Mouse (Mus musculus): Measurements from ENCODE around the gene Aloxe3. TPM values are rescaled to one million over a fixed set of nuclear protein-coding genes. Genes with fewer than 3 reads are reported as not detected.

The Aloxe3 gene
- total and polyA plus RNA-seq, 2 experiments: 0.09 TPM; not detected in 1

DNA sequence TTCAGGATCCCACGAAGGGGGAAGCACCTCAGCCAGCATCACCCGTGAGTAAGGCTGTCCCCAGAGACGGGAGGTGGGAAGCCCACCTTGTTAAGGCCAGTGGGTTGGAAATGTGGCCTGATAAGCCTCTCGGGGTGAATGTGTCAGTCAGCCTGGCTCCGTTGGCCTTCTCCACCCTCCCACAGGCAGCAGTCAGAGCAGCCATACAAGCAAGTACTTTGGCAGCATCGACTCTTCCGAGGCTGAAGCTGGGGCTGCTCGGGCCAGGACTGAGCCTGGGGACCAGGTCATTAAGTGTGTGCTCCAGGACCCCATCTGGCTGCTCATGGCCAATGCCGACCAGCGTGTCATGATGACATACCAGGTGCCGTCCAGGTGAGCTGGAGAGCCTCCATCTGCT is 18.0 kb upstream of the Aloxe3 start:
- TF ChIP-seq CTCF (IDR thresholded peaks at IDR 0.05; ENCODE audit: low read depth, low read length) (no peak), POLR2A (IDR thresholded peaks at IDR 0.05; ENCODE audit: extremely low read depth, insufficient read depth, low read length) (no peak)
- Histone ChIP-seq H3K9ac (ENCODE audit: low read depth, low read length) (no peak overlapping the region), H3K36me3 (ENCODE audit: control insufficient read depth, insufficient read depth, low read length) (peaks cover 54% of the 10 kb centered on the region), H3K4me3 (ENCODE audit: insufficient read depth, low read depth, low read length) (no peak overlapping the region), H3K79me2 (ENCODE audit: control insufficient read depth, insufficient read depth, low read length) (no peaks in the 10 kb centered on the region), H3K27me3 (ENCODE audit: control insufficient read depth, insufficient read depth, low read length) (no peaks in the 10 kb centered on the region), H3K27ac (replicated peaks; ENCODE audit: insufficient read depth, low read depth, low read length) (no peak overlapping the region), H3K4me1 (ENCODE audit: control insufficient read depth, insufficient read depth, low read length) (no peaks in the 10 kb centered on the region)
- DNase-seq (ENCODE audit: extremely low read depth, low read depth, low spot score): no peak
- 94% methylated on average over 11 of the region's 11 CpGs for WGBS

DNA sequence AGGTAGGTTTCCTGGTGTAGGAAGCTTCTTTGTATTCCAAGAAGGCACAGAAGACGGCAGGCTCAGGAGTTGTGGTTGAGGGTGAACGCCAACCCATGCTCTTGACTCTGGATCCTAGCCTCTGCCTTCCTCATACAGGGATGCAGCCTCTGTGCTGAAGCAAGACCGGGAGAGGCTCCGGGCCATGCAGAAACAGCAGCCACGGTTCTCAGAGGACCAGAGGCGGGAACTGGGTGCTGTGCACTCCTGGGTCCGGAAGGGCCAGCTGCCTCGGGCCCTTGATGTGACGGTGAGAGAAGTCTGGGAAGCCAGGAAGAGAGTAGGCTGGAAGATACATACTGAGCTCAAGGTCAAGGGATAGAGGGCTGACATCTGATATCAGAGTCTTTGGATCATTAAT is 17.5 kb upstream of the Aloxe3 start:
- Histone ChIP-seq H3K4me1 (ENCODE audit: control insufficient read depth, insufficient read depth, low read length) (no peaks in the 10 kb centered on the region), H3K79me2 (ENCODE audit: control insufficient read depth, insufficient read depth, low read length) (no peaks in the 10 kb centered on the region)
- no peak for TF ChIP-seq CTCF (IDR thresholded peaks at IDR 0.05; ENCODE audit: low read depth, low read length)
- TF ChIP-seq POLR2A (IDR thresholded peaks at IDR 0.05; ENCODE audit: extremely low read depth, insufficient read depth, low read length): no peak

DNA sequence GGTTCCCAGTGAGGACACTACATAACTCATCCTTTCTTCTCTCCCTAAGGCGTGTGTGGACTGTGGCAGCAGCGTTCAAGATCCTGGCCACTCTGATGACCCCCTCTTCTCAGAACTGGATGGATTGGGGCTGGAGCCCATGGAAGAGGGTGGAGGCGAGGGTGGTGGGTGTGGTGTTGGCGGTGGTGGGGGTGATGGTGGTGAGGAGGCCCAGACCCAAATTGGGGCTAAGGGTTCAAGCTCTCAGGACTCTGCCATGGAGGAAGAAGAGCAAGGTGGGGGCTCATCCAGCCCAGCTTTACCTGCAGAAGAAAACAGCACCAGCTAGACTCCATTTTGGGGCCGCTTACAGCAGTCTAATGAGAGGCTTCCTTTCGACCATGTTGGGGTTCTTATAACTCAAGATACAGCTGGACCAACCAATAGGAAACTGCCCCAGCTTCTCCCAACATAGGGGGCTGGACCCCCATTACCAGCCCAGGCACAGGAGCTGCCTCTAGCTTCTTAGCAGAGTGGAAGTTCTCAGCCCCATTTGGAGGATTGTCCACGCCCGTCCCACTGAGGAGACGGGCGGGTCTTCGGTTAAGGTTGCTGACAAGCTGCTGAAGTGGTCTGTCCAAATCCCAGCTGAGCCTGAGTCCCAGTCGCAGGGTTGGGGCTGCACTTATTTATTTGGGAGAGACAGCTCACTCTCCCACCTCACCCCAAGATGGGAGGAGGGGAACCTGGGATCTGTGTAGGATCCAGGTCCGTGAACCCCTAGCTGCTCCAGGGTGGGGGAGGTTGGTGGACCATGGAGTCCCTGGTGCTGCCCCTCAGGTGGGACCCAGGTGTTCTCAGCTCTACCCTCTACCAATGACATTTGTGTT is 16.4 kb upstream of the Aloxe3 start:
- Histone ChIP-seq H3K4me1 (ENCODE audit: control insufficient read depth, insufficient read depth, low read length) (peaks cover 4% of the 10 kb centered on the region), H3K27ac (replicated peaks; ENCODE audit: insufficient read depth, low read depth, low read length) (no peak overlapping the region)

More for the DNA sequence above, 17.5 kb upstream of the Aloxe3 start:
- DNase-seq (ENCODE audit: extremely low read depth, low read depth, low spot score): no peak
- no peak overlapping the region for H3K27ac ChIP-seq (replicated peaks; ENCODE audit: insufficient read depth, low read depth, low read length)
- no peak overlapping the region for H3K4me3 ChIP-seq (ENCODE audit: insufficient read depth, low read depth, low read length)
- H3K9ac ChIP-seq (ENCODE audit: low read depth, low read length): no peak overlapping the region
- 92% methylated on average over 9 of the region's 9 CpGs for WGBS
- peaks cover 49% of the 10 kb centered on the region for H3K36me3 ChIP-seq (ENCODE audit: control insufficient read depth, insufficient read depth, low read length)
- no peaks in the 10 kb centered on the region for H3K27me3 ChIP-seq (ENCODE audit: control insufficient read depth, insufficient read depth, low read length)

DNA sequence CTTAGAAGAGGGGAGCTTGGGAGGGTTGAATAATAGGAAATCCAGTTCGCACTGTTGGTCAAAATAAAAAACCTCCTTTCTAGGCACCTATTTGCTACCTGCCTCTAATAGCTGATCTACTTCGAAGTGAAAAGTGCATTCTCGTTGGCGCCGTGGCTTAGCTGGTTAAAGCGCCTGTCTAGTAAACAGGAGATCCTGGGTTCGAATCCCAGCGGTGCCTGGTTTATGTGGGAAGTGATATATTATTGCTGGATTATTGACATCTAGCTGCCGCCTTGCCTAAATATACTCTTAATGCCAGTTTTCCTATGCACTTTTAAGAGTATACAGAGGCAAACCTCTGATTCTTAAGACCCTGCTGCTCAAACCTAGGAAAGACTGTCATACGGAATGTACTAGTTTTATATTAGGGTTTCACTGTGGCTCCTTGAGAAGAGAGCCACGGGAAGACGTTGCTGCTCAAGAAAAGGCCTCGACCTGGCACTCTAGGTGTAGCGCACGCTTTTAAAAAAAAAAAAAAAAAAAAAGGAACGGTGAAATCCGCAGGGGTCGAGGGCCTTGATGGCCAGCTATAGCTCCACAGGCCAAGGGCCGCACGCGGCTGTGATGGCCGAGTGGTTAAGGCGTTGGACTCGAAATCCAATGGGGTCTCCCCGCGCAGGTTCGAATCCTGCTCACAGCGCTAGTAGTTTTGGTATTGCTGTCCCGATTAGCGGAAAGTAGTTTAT is 15.2 kb upstream of the Aloxe3 start:
- H3K36me3 ChIP-seq (ENCODE audit: control insufficient read depth, insufficient read depth, low read length): peaks cover 30% of the 10 kb centered on the region
- H3K79me2 ChIP-seq (ENCODE audit: control insufficient read depth, insufficient read depth, low read length): no peaks in the 10 kb centered on the region
- peaks cover 10% of the 10 kb centered on the region for H3K4me1 ChIP-seq (ENCODE audit: control insufficient read depth, insufficient read depth, low read length)
- no peak overlapping the region; the same call in 1 of the 2 replicates for H3K4me3 ChIP-seq (ENCODE audit: insufficient read depth, low read depth, low read length)
- WGBS: 7% methylated on average over 30 of the region's 30 CpGs
- H3K9ac ChIP-seq (ENCODE audit: low read depth, low read length): no peak overlapping the region
- TF ChIP-seq POLR2A (IDR thresholded peaks at IDR 0.05; ENCODE audit: extremely low read depth, insufficient read depth, low read length): 0 out of 2 replicates have a peak, but pooled peaks have one; percentile 13
- no peak for TF ChIP-seq CTCF (IDR thresholded peaks at IDR 0.05; ENCODE audit: low read depth, low read length)
- peak; percentile 78 for DNase-seq (ENCODE audit: extremely low read depth, low read depth, low spot score)
- H3K27ac ChIP-seq (replicated peaks; ENCODE audit: insufficient read depth, low read depth, low read length): no peak overlapping the region
- H3K27me3 ChIP-seq (ENCODE audit: control insufficient read depth, insufficient read depth, low read length): no peaks in the 10 kb centered on the region

More for the DNA sequence above, 16.4 kb upstream of the Aloxe3 start:
- Histone ChIP-seq H3K9ac (ENCODE audit: low read depth, low read length) (no peak overlapping the region), H3K36me3 (ENCODE audit: control insufficient read depth, insufficient read depth, low read length) (peaks cover 39% of the 10 kb centered on the region), H3K4me3 (ENCODE audit: insufficient read depth, low read depth, low read length) (no peak overlapping the region), H3K79me2 (ENCODE audit: control insufficient read depth, insufficient read depth, low read length) (no peaks in the 10 kb centered on the region), H3K27me3 (ENCODE audit: control insufficient read depth, insufficient read depth, low read length) (no peaks in the 10 kb centered on the region)
- TF ChIP-seq CTCF (IDR thresholded peaks at IDR 0.05; ENCODE audit: low read depth, low read length): no peak
- no peak for TF ChIP-seq POLR2A (IDR thresholded peaks at IDR 0.05; ENCODE audit: extremely low read depth, insufficient read depth, low read length)
- DNase-seq (ENCODE audit: extremely low read depth, low read depth, low spot score): no peak
- 94% methylated on average over 13 of the region's 13 CpGs for WGBS

DNA sequence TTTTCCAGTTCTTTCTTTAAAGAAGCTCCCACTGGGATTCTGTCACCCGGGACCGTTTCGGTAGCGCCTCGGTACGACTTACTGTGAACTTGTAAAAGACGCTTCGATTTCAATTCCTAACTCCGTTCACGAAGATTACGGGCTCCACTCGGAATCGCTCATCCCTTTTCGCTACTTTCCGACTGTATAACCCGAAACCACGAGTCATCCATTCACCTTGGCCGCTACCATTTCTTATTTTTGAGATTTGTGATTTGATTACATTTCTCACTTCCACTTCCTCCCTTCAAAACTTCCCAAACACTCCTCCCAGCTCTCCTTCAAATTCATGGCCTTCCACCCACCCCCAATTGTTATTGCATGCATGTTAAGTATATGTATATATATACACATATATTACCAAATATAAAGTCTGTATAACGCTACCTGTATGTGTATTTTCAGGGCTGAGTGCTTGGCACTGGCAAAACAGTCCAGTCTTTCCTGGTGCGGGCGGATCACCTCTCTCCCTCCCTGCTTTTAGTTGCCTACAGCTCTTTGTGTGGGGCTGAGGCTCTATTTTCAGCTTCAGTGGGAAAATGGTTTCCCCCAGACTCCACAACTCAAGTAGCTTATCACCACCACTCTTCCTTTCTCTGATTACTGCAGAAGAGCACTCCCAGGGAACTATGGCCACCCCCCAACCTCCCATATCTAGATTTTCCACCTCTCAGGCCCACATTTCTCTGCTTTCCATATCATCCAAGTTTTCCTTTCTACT is 14.5 kb upstream of the Aloxe3 start:
- Histone ChIP-seq H3K4me1 (ENCODE audit: control insufficient read depth, insufficient read depth, low read length) (peaks cover 10% of the 10 kb centered on the region), H3K36me3 (ENCODE audit: control insufficient read depth, insufficient read depth, low read length) (peaks cover 23% of the 10 kb centered on the region), H3K4me3 (ENCODE audit: insufficient read depth, low read depth, low read length) (no peak overlapping the region), H3K79me2 (ENCODE audit: control insufficient read depth, insufficient read depth, low read length) (no peaks in the 10 kb centered on the region), H3K9ac (ENCODE audit: low read depth, low read length) (no peak overlapping the region), H3K27ac (replicated peaks; ENCODE audit: insufficient read depth, low read depth, low read length) (no peak overlapping the region), H3K27me3 (ENCODE audit: control insufficient read depth, insufficient read depth, low read length) (no peaks in the 10 kb centered on the region)
- 23% methylated on average over 21 of the region's 21 CpGs for WGBS
- DNase-seq (ENCODE audit: extremely low read depth, low read depth, low spot score): no peak
- no peak for TF ChIP-seq POLR2A (IDR thresholded peaks at IDR 0.05; ENCODE audit: extremely low read depth, insufficient read depth, low read length)
- no peak for TF ChIP-seq CTCF (IDR thresholded peaks at IDR 0.05; ENCODE audit: low read depth, low read length)

Data from liver, adult 2 months (tissue).